ENCODE assay signal across 7 mouse cellular contexts in genomic region chr8:13132220-13132619, GRCm38 (mm10). TPM values are rescaled to one million over a fixed set of nuclear protein-coding genes. Genes with fewer than 3 reads are reported as not detected.
DNase-seq lines count a peak whose midpoint lies in the region; ATAC-seq lines count a peak whose summit lies in the region.
"Not testable (repeated sequence)": the region's sequence is repeated elsewhere in the genome, so short reads cannot be mapped to it uniquely, and the experiment has no call there.

No protein-coding gene starts in this region.

- 70% methylated on average over 9 of the region's 9 CpGs for WGBS in hindbrain, embryonic 11.5 days

- not testable (repeated sequence) for H3K27me3 ChIP-seq in hindbrain, embryonic 11.5 days (ENCODE audit: control insufficient read depth, insufficient read depth, low read length)

- H3K4me1 ChIP-seq in hindbrain, embryonic 11.5 days (replicated peaks; ENCODE audit: control insufficient read depth, insufficient read depth, low read length) = not testable (repeated sequence)

- not testable (repeated sequence) for H3K9me3 ChIP-seq in hindbrain, embryonic 11.5 days (ENCODE audit: control insufficient read depth, low read length)

- peak; percentile 26 for DNase-seq in MEL-GATA-1-ER (ENCODE audit: extremely low read depth, low read depth)
- peak; percentile 68 for DNase-seq in c-Kit-positive CD71-positive TER-119-positive erythroid progenitor cells, embryonic 14.5 days (ENCODE audit: low spot score)
- peak; percentile 44 for DNase-seq in fibroblast of lung, adult 2 months (ENCODE audit: low read depth)
- peak; percentile 74 for DNase-seq in hindbrain, embryonic 11.5 days (ENCODE audit: low spot score)
- peak; percentile 17 to 33 for DNase-seq in layer of hippocampus, postnatal 14 days (ENCODE audit: low spot score in 2 of 2)
- DNase-seq in right cerebral cortex, postnatal 14 days = peak; percentile 50

- not testable (repeated sequence) for H3K4me2 ChIP-seq in hindbrain, embryonic 11.5 days (replicated peaks; ENCODE audit: low read depth, low read length)

- H3K27ac ChIP-seq in hindbrain, embryonic 11.5 days (ENCODE audit: low read depth, low read length) = not testable (repeated sequence)

- peaks cover 13% of the 10 kb centered on the region for H3K36me3 ChIP-seq in hindbrain, embryonic 11.5 days (ENCODE audit: control insufficient read depth, insufficient read depth, low read length)

- H3K4me3 ChIP-seq in hindbrain, embryonic 11.5 days (ENCODE audit: low read depth, low read length) = not testable (repeated sequence)

- not testable (repeated sequence) for H3K9ac ChIP-seq in hindbrain, embryonic 11.5 days (ENCODE audit: low read depth, low read length)

- not testable (repeated sequence) for ATAC-seq in hindbrain, embryonic 11.5 days (ENCODE audit: low FRiP score)
- ATAC-seq in megakaryocyte, adult 5-6 weeks (ENCODE audit: poor library complexity, severe bottlenecking) = peak; percentile 74

RNA-seq across cellular contexts. Expression of gene Lamp1, which starts 26.7 kb away (rescaled TPM):
- polyA plus RNA-seq in hindbrain, embryonic 11.5 days (2014; fragmentation: Nextera tagmentation; extraction: Ambion mirVana) = 261 and 286 TPM in 2 replicates
- 100 to 1,000 TPM; 318 to 321 TPM for total RNA-seq in layer of hippocampus, postnatal 14 days (2021)
- total RNA-seq in megakaryocyte, adult 5-6 weeks (2015) = 609 and 613 TPM in 2 replicates
- total RNA-seq in megakaryocyte, adult 5-6 weeks (2017) = 770 and 822 TPM in 2 replicates

RNA-seq across cellular contexts. Expression of gene Cul4a, which starts 26.8 kb away (rescaled TPM):
- 83.5 and 93.0 TPM in 2 replicates for polyA plus RNA-seq in hindbrain, embryonic 11.5 days (2014; fragmentation: Nextera tagmentation; extraction: Ambion mirVana)
- total RNA-seq in layer of hippocampus, postnatal 14 days (2021) = 10 to 100 TPM; 58.6 to 59.7 TPM
- 57.4 and 60.7 TPM in 2 replicates for total RNA-seq in megakaryocyte, adult 5-6 weeks (2015)
- 56.9 and 57.9 TPM in 2 replicates for total RNA-seq in megakaryocyte, adult 5-6 weeks (2017)

RNA-seq across cellular contexts. Expression of gene Pcid2, which starts 27.0 kb away (rescaled TPM):
- polyA plus RNA-seq in hindbrain, embryonic 11.5 days (2014; fragmentation: Nextera tagmentation; extraction: Ambion mirVana) = 54.1 and 56.3 TPM in 2 replicates
- total RNA-seq in layer of hippocampus, postnatal 14 days (2021) = 10 to 100 TPM; 25.2 TPM
- 17.0 and 21.2 TPM in 2 replicates for total RNA-seq in megakaryocyte, adult 5-6 weeks (2015)
- 14.0 and 14.1 TPM in 2 replicates for total RNA-seq in megakaryocyte, adult 5-6 weeks (2017)
